Mouse (Mus musculus): ENCODE data around the gene Pofut1. TPM values are rescaled to one million over a fixed set of nuclear protein-coding genes. Genes with fewer than 3 reads are reported as not detected.

The Pofut1 gene
- 24.3 and 25.5 TPM in 2 replicates for polyA plus RNA-seq (2012; rRNA removed)

DNA sequence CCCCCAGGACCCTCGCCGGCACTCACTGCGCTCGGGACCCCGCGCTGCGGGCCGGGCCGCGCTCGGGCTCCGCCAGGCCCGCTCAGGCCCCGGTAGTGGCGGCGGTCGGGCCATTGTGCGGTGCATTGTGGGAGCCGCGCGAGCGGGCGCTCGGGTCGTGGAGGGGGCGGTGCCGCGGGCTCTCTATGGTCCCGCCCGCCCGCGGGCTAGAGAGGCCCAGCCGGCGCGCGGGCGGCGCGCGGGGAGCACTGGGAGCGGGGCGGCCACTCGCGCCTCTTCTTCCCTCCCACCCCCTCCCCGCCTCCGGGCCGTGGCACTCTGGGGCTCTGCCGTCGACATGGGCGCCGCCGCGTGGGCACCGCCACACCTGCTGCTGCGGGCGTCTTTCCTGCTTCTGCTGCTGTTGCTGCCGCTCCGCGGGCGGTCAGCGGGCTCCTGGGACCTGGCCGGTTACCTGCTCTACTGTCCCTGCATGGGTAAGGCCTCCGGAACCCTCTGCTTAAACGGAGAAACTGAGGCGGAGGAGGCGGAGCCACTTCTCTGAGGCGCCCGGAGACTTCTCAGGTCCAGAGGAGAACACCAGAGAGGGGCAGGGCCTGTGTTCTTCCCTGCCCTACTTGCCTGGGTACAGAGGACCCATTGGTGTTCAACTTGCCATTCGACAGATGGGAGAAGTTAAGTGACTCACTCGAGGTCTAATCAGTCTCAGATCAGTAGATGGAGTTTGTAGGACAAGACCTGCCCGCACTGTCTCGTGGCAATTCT lies at the start of gene Pofut1, which contains the start of gene Plagl2:
Pofut1 (plus strand) TSS at position 284 of the 765 bp plus-strand sequence.
Plagl2 (minus strand) TSS at position 177 of the 765 bp plus-strand sequence.
- DNase-seq, result peak; percentile 86
- TF ChIP-seq POLR2A (IDR thresholded peaks at IDR 0.05; ENCODE audit: borderline replicate concordance, extremely low read depth, low read depth, low read length), result no peak; the same call in 1 of the 2 replicates
- TF ChIP-seq CTCF (IDR thresholded peaks at IDR 0.05; ENCODE audit: insufficient read depth, low read length), result no peak

DNA sequence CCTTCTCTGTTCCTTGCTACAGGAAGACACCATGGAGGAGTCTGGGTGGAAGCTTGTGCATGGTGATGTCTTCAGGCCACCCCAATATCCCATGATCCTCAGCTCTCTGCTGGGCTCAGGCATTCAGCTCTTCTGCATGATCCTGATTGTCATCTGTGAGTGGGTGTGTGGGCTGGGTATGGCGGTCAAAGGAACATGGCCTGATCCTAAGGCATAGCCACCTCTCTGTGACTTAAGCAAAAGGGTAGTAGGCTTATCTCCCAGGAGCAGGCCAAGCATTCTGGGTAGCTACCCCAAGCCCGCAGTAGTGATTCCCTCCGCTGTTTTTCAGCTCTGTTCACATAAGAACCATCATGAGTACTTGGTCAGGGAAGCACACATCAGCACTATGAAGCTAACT lies 47.1 kb upstream of the Pofut1 start:
- H3K4me1 ChIP-seq (ENCODE audit: control insufficient read depth, insufficient read depth, low read length), result no peaks in the 10 kb centered on the region
- WGBS, result 93% methylated on average over 3 of the region's 3 CpGs
- no peak for DNase-seq
- H3K4me3 ChIP-seq (replicated peaks; ENCODE audit: extremely low read depth, low read depth, low read length), result no peak overlapping the region
- TF ChIP-seq POLR2A (IDR thresholded peaks at IDR 0.05; ENCODE audit: borderline replicate concordance, extremely low read depth, low read depth, low read length) (no peak), CTCF (IDR thresholded peaks at IDR 0.05; ENCODE audit: insufficient read depth, low read length) (no peak)

More for the DNA sequence above, at the start of gene Pofut1, which contains the start of gene Plagl2:
- H3K4me1 ChIP-seq (ENCODE audit: control insufficient read depth, insufficient read depth, low read length), result peaks cover 12% of the 10 kb centered on the region
- 1% methylated on average over 56 of the region's 72 CpGs for WGBS
- H3K4me3 ChIP-seq (replicated peaks; ENCODE audit: extremely low read depth, low read depth, low read length), result peak within 1 kb of the TSS; percentile 95

DNA sequence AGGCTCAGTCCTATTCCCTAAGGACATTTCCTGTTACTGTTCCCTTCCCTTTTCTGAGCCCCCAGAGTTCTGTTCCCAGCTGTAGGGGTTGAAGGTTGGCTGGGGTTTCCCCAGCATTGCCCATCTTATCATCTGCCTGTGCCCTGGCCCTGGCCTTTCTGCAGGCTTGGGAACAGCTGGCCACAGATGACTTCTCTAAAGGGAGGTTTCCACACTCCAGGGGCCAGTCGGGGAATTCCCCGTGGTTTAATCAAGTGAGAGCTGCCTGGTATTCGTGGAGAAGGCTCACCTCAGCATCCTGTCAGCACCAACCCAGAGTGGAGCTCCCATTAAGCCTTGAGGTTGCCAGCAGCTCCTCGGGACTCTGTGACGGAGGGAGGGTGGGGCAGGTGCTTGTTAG lies 42.8 kb upstream of the Pofut1 start:
- TF ChIP-seq POLR2A (IDR thresholded peaks at IDR 0.05; ENCODE audit: borderline replicate concordance, extremely low read depth, low read depth, low read length) (no peak), CTCF (IDR thresholded peaks at IDR 0.05; ENCODE audit: insufficient read depth, low read length) (no peak)
- no peak for DNase-seq
- H3K4me1 ChIP-seq (ENCODE audit: control insufficient read depth, insufficient read depth, low read length), result no peaks in the 10 kb centered on the region
- H3K4me3 ChIP-seq (replicated peaks; ENCODE audit: extremely low read depth, low read depth, low read length), result no peak overlapping the region
- WGBS, result 51% methylated on average over 5 of the region's 5 CpGs

DNA sequence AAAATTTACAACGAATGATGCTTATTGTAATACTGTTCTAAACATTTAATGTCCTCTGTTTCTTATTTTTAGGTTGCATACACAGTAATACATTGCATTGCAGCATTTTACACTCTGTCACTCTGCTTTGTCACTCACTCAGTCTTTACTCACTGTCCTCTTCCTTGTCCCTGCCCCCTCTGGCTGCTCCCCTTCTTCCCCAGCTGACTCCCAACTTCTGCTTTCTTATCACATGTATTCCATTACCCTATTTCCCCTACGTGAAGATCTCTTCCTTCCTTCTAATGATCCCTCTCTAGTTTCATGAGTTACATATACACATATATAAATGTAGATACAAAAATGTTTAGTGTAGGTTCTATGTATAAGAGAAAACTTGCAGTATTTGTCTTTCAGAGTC lies 42.2 kb upstream of the Pofut1 start:
- 62% methylated on average over 2 of the region's 2 CpGs for WGBS
- no peak for DNase-seq
- no peak overlapping the region for H3K4me3 ChIP-seq (replicated peaks; ENCODE audit: extremely low read depth, low read depth, low read length)
- TF ChIP-seq POLR2A (IDR thresholded peaks at IDR 0.05; ENCODE audit: borderline replicate concordance, extremely low read depth, low read depth, low read length) (no peak), CTCF (IDR thresholded peaks at IDR 0.05; ENCODE audit: insufficient read depth, low read length) (no peak)
- H3K4me1 ChIP-seq (ENCODE audit: control insufficient read depth, insufficient read depth, low read length), result no peaks in the 10 kb centered on the region

DNA sequence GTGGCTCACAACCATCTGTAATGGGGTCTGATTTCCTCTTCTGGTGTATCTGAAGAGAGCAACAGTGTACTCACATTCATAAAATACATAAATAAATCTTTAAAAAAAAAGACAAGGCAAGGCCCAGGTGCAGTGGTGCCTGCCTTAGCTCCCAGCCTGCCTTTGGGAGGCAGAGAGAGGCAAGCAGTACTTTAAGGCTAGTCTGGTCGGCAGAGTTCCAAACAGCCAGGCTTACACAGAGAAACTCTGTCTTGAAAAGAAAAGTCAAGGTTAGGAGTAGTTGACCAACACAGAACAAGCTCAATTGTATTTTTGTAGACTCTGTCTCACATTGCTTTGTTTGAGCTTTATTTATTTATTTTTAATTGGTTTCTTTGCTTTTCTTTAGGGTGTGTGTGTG lies 38.6 kb upstream of the Pofut1 start:
- no peak overlapping the region for H3K4me3 ChIP-seq (replicated peaks; ENCODE audit: extremely low read depth, low read depth, low read length)
- no peak for TF ChIP-seq CTCF (IDR thresholded peaks at IDR 0.05; ENCODE audit: insufficient read depth, low read length)
- TF ChIP-seq POLR2A (IDR thresholded peaks at IDR 0.05; ENCODE audit: borderline replicate concordance, extremely low read depth, low read depth, low read length), result no peak
- H3K4me1 ChIP-seq (ENCODE audit: control insufficient read depth, insufficient read depth, low read length), result no peaks in the 10 kb centered on the region
- DNase-seq, result no peak
- 60% methylated on average over 1 of the region's 1 CpGs for WGBS

DNA sequence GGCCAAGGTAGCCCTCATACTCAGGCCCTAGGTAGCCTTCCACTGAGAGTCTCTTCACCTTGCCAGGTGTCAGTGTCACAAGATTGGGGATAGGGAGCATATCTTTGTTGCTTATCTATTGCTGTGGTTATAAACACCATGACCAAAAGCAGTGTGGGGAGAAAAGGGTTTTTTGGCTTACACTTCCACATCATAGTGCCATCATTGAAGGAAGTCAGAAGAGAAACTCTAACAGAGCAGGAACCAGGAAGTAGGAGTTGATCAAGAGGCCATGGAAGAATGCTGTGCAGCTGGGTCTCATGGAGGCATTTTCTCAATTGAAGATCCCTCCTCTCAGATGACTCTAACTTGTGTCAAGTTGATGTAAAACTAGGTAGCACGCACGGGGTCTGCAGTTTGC lies 33.2 kb upstream of the Pofut1 start:
- no peak for DNase-seq
- WGBS, result 98% methylated on average over 2 of the region's 2 CpGs
- Histone ChIP-seq H3K4me1 (ENCODE audit: control insufficient read depth, insufficient read depth, low read length) (no peaks in the 10 kb centered on the region), H3K4me3 (replicated peaks; ENCODE audit: extremely low read depth, low read depth, low read length) (no peak overlapping the region)
- TF ChIP-seq CTCF (IDR thresholded peaks at IDR 0.05; ENCODE audit: insufficient read depth, low read length) (no peak), POLR2A (IDR thresholded peaks at IDR 0.05; ENCODE audit: borderline replicate concordance, extremely low read depth, low read depth, low read length) (no peak)

DNA sequence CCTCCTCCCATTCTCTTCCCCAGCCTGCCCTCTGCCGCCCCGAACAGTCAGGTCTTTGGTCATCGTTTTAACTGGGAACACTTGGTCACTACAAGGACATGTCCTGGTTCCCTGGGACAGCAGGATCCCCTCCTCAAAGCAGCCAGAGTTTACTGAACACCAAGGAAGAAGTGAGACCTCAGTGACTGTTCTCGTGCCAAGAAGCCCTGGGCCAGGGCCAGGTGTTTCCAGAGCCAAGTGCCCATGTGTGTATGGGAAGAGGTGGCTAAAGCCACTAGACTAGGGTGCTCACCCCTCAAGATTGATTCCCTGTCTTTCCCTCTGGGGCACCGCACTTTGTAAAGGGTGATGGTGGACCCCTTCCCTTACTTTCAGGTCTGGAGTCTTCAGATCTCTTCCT lies 32.0 kb upstream of the Pofut1 start:
- DNase-seq, result no peak
- Histone ChIP-seq H3K4me1 (ENCODE audit: control insufficient read depth, insufficient read depth, low read length) (no peaks in the 10 kb centered on the region), H3K4me3 (replicated peaks; ENCODE audit: extremely low read depth, low read depth, low read length) (no peak overlapping the region)
- WGBS, result 67% methylated on average over 5 of the region's 5 CpGs
- no peak for TF ChIP-seq CTCF (IDR thresholded peaks at IDR 0.05; ENCODE audit: insufficient read depth, low read length)
- no peak for TF ChIP-seq POLR2A (IDR thresholded peaks at IDR 0.05; ENCODE audit: borderline replicate concordance, extremely low read depth, low read depth, low read length)

DNA sequence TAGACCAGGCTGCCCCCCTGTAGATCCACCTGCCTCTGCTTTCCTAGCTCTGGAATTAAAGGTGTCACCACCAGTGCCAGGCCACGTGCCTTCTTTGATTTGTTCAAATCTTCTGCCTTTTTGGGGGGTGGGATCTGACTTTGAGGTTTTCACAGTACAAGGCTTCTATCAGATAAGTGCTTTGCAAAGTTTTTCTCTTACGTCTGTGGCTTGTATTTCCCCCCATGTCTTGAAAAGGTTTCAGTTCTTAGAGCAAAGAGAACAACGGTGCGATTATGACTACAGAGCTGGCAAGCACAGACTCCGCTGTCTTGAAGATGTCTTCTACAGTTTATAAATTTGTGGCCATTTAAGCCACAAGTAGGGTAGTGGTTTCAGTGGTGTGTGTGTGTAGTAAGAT lies 29.9 kb upstream of the Pofut1 start:
- no peak for DNase-seq
- no peak for TF ChIP-seq CTCF (IDR thresholded peaks at IDR 0.05; ENCODE audit: insufficient read depth, low read length)
- TF ChIP-seq POLR2A (IDR thresholded peaks at IDR 0.05; ENCODE audit: borderline replicate concordance, extremely low read depth, low read depth, low read length), result no peak
- WGBS, result 80% methylated on average over 5 of the region's 5 CpGs
- peaks cover 4% of the 10 kb centered on the region for H3K4me1 ChIP-seq (ENCODE audit: control insufficient read depth, insufficient read depth, low read length)
- H3K4me3 ChIP-seq (replicated peaks; ENCODE audit: extremely low read depth, low read depth, low read length), result no peak overlapping the region

DNA sequence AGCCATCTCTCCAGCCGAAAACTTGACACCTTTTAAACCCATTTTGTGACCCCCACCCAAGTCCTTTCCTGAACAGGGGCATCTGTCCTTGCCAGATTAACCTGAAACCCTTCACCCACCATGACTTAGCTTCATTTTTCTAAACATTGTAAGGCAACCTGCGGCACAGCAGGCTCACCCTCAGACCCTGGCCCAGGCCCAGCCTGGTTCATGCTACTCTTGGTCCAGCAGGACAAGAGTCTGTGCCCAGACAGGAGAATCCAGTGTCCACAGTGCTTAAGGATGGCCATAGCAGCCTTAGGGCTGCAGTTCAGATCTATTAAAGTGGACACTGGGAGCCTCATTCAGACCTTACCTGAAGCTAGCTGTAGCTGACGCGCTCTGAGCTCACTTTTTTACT lies 28.0 kb upstream of the Pofut1 start:
- DNase-seq, result no peak
- Histone ChIP-seq H3K4me1 (ENCODE audit: control insufficient read depth, insufficient read depth, low read length) (peaks cover 4% of the 10 kb centered on the region), H3K4me3 (replicated peaks; ENCODE audit: extremely low read depth, low read depth, low read length) (no peak overlapping the region)
- TF ChIP-seq CTCF (IDR thresholded peaks at IDR 0.05; ENCODE audit: insufficient read depth, low read length) (no peak), POLR2A (IDR thresholded peaks at IDR 0.05; ENCODE audit: borderline replicate concordance, extremely low read depth, low read depth, low read length) (no peak)
- 91% methylated on average over 4 of the region's 4 CpGs for WGBS

DNA sequence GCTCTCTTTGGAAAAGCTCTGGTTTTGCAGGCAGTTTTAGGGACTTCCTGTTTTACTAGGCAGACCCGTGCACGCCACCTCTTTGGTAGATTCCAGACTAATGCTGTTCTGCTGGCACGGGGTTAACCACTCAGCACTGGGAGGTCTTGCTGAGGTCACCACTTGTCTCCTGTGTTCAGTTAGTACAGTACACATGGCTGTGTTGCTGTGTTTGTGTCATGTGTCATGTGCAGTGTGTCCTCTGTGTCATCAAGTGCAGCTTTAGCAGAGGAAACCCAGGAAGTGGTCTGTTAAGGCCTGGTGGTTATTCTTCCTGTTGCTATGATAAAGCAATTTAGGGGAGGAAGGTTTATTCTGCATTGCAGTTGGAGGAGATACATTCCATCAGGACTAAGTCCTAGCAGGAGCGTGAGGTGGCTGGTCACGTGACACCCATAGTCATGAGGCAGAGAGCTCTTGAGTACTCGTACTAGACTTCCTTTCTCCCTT lies 26.5 kb upstream of the Pofut1 start:
- 32% methylated on average over 6 of the region's 6 CpGs for WGBS
- TF ChIP-seq CTCF (IDR thresholded peaks at IDR 0.05; ENCODE audit: insufficient read depth, low read length), result no peak
- no peak for TF ChIP-seq POLR2A (IDR thresholded peaks at IDR 0.05; ENCODE audit: borderline replicate concordance, extremely low read depth, low read depth, low read length)
- DNase-seq, result no peak
- Histone ChIP-seq H3K4me3 (replicated peaks; ENCODE audit: extremely low read depth, low read depth, low read length) (no peak overlapping the region), H3K4me1 (ENCODE audit: control insufficient read depth, insufficient read depth, low read length) (peaks cover 4% of the 10 kb centered on the region)

All from lung, adult 2 months (tissue).